ENCODE assay signal across 8 mouse cellular contexts in the genomic region with DNA sequence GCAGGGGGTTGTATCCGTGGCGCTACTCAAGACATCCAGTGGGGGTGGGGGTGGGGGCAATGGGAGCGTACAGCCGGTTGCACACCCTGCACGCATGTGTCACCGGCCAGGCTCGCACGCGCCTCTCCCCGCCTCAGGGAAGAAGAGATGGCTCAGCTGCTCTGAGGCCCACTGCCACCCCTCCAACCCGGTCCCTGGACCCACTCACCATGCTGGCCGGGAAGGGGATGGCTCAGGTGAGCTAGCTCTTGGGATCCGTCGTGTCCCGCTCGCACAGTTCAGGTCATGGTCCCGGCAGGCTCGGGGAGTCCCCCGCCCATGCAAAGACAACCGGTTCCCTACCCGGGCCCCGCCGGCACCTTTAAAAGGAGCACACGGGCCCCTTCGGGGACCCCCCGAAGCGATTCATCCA. TPM values are rescaled to one million over a fixed set of nuclear protein-coding genes. Genes with fewer than 3 reads are reported as not detected.
DNase-seq lines count a peak whose midpoint lies in the region; ATAC-seq lines count a peak whose summit lies in the region.

No protein-coding gene starts in this region.

- no peaks in the 10 kb centered on the region for H3K27me3 ChIP-seq in embryonic facial prominence, embryonic 11.5 days (ENCODE audit: control insufficient read depth, insufficient read depth, low read length)
- H3K27me3 ChIP-seq in heart, embryonic 12.5 days (replicated peaks) = no peaks in the 10 kb centered on the region
- no peaks in the 10 kb centered on the region for H3K27me3 ChIP-seq in liver, embryonic 16.5 days (ENCODE audit: control insufficient read depth, insufficient read depth, low read depth, low read length)
- no peaks in the 10 kb centered on the region for H3K27me3 ChIP-seq in neural tube, embryonic 12.5 days (replicated peaks)

- no peaks in the 10 kb centered on the region for H3K4me1 ChIP-seq in embryonic facial prominence, embryonic 11.5 days (ENCODE audit: control insufficient read depth, insufficient read depth, low read length)
- peaks cover 20% of the 10 kb centered on the region for H3K4me1 ChIP-seq in heart, embryonic 12.5 days (replicated peaks)
- peaks cover 18% of the 10 kb centered on the region for H3K4me1 ChIP-seq in liver, embryonic 16.5 days (ENCODE audit: control insufficient read depth, low read depth, low read length)
- H3K4me1 ChIP-seq in neural tube, embryonic 12.5 days = peaks cover 15% of the 10 kb centered on the region

- no peaks in the 10 kb centered on the region for H3K9me3 ChIP-seq in embryonic facial prominence, embryonic 11.5 days (replicated peaks; ENCODE audit: control insufficient read depth, low read length)
- no peaks in the 10 kb centered on the region for H3K9me3 ChIP-seq in heart, embryonic 12.5 days (replicated peaks)
- H3K9me3 ChIP-seq in liver, embryonic 16.5 days (replicated peaks; ENCODE audit: control insufficient read depth, low read length) = no peaks in the 10 kb centered on the region
- H3K9me3 ChIP-seq in neural tube, embryonic 12.5 days = no peaks in the 10 kb centered on the region

- H3K4me2 ChIP-seq in embryonic facial prominence, embryonic 11.5 days (ENCODE audit: low read depth, low read length) = peak overlapping the region; percentile 85
- peak overlapping the region; percentile 85 for H3K4me2 ChIP-seq in heart, embryonic 12.5 days
- peak overlapping the region; percentile 85 for H3K4me2 ChIP-seq in liver, embryonic 16.5 days (ENCODE audit: low read depth, low read length)
- peak overlapping the region; percentile 85 for H3K4me2 ChIP-seq in neural tube, embryonic 12.5 days (replicated peaks)

- H3K9ac ChIP-seq in embryonic facial prominence, embryonic 11.5 days (replicated peaks; ENCODE audit: low read length) = peak overlapping the region; percentile 94
- H3K9ac ChIP-seq in heart, embryonic 12.5 days = peak overlapping the region; percentile 91
- H3K9ac ChIP-seq in liver, embryonic 16.5 days (ENCODE audit: low read depth, low read length) = peak overlapping the region; percentile 98
- H3K9ac ChIP-seq in neural tube, embryonic 12.5 days = peak overlapping the region; percentile 97

- ATAC-seq in embryonic facial prominence, embryonic 11.5 days (replicated peaks; ENCODE audit: insufficient number of reproducible peaks, low FRiP score, low TSS enrichment, low read depth) = peak; percentile 39
- peak; percentile 64 for ATAC-seq in heart, embryonic 12.5 days (ENCODE audit: insufficient number of reproducible peaks, low FRiP score)
- ATAC-seq in liver, embryonic 16.5 days (ENCODE audit: low read depth) = peak; percentile 30
- peak; percentile 78 for ATAC-seq in neural tube, embryonic 12.5 days (ENCODE audit: low FRiP score, low read depth)

- under 1% methylated on average over 23 of the region's 27 CpGs for WGBS in embryonic facial prominence, embryonic 11.5 days
- under 1% methylated on average over 27 of the region's 27 CpGs for WGBS in heart, embryonic 12.5 days
- WGBS in liver, embryonic 16.5 days (ENCODE audit: insufficient replicate concordance) = under 1% methylated on average over 27 of the region's 27 CpGs
- WGBS in neural tube, embryonic 12.5 days = under 1% methylated on average over 27 of the region's 27 CpGs

- H3K27ac ChIP-seq in embryonic facial prominence, embryonic 11.5 days (replicated peaks; ENCODE audit: low read depth, low read length) = peak overlapping the region; percentile 73; the same call in 1 of the 2 replicates
- peak overlapping the region; percentile 78 for H3K27ac ChIP-seq in heart, embryonic 12.5 days (ENCODE audit: poor library complexity, severe bottlenecking)
- peak overlapping the region; percentile 73 for H3K27ac ChIP-seq in liver, embryonic 16.5 days (ENCODE audit: low read length)
- H3K27ac ChIP-seq in neural tube, embryonic 12.5 days = peak overlapping the region; percentile 84

- no peaks in the 10 kb centered on the region for H3K36me3 ChIP-seq in embryonic facial prominence, embryonic 11.5 days (replicated peaks; ENCODE audit: control insufficient read depth, insufficient read depth, low read depth, low read length)
- H3K36me3 ChIP-seq in heart, embryonic 12.5 days = no peaks in the 10 kb centered on the region
- H3K36me3 ChIP-seq in liver, embryonic 16.5 days (ENCODE audit: control insufficient read depth, insufficient read depth) = no peaks in the 10 kb centered on the region
- H3K36me3 ChIP-seq in neural tube, embryonic 12.5 days = no peaks in the 10 kb centered on the region

- DNase-seq in CD4-positive, CD25-positive, alpha-beta regulatory T cell, adult 2 months (ENCODE audit: low read depth, low spot score) = peak; percentile 72
- DNase-seq in adrenal gland, postnatal 25 days = peak; percentile 55
- peak; percentile 51 for DNase-seq in embryonic facial prominence, embryonic 11.5 days (ENCODE audit: low spot score)
- DNase-seq in kidney, postnatal 10 days = peak; percentile 65
- peak; percentile 58 for DNase-seq in testis, postnatal 14 days (ENCODE audit: low spot score)

- peak overlapping the region; percentile 95 for H3K4me3 ChIP-seq in embryonic facial prominence, embryonic 11.5 days (ENCODE audit: low read depth, low read length)
- peak overlapping the region; percentile 73 for H3K4me3 ChIP-seq in heart, embryonic 12.5 days
- peak overlapping the region; percentile 92 for H3K4me3 ChIP-seq in liver, embryonic 16.5 days (ENCODE audit: low read depth, low read length)
- H3K4me3 ChIP-seq in neural tube, embryonic 12.5 days = peak overlapping the region; percentile 98

RNA-seq across cellular contexts. Expression of gene Xpo6, which starts 0.6 kb away (rescaled TPM):
- 102 and 119 TPM in 2 replicates for total RNA-seq in adrenal gland, postnatal 25 days (2021)
- polyA plus RNA-seq in embryonic facial prominence, embryonic 11.5 days (2014; fragmentation: Nextera tagmentation; extraction: Ambion mirVana) = 60.8 and 61.0 TPM in 2 replicates
- polyA plus RNA-seq in heart, embryonic 12.5 days (2016; fragmentation: Nextera tagmentation; extraction: Ambion mirVana) = 44.7 and 48.1 TPM in 2 replicates
- 12.2 and 17.7 TPM in 2 replicates for polyA plus RNA-seq in liver, embryonic 16.5 days (2015; fragmentation: Nextera tagmentation; extraction: Ambion mirVana)
- polyA plus RNA-seq in neural tube, embryonic 12.5 days (2016; fragmentation: Nextera tagmentation; extraction: Ambion mirVana) = 66.6 and 75.4 TPM in 2 replicates

Comparison
In these comparisons a context has a peak if more than half of its experiments do, and no peak if none do; other contexts are left out.
1. Peak in every context shown above with its lines: DNase-seq, ATAC-seq, H3K4me3 ChIP-seq and H3K27ac ChIP-seq.